Mouse (Mus musculus): ENCODE results near the gene Mrgpra2b.
"Not testable (repeated sequence)": the region's sequence is repeated elsewhere in the genome, so short reads cannot be mapped to it uniquely, and the experiment has no call there.

The Mrgpra2b gene

GRCm38 (mm10) chr7:47528762-47529161 lies at the start of gene Mrgpra2b:
Gene Mrgpra2b, minus strand, starts transcription at chr7:47528862.
- DNase-seq (ENCODE audit: extremely low spot score, low spot score) = no peak

GRCm38 (mm10) chr7:47516379-47516778 lies 12.3 kb downstream of the Mrgpra2b start:
- no peak for DNase-seq (ENCODE audit: extremely low spot score, low spot score)

GRCm38 (mm10) chr7:47515050-47515449 lies 13.6 kb downstream of the Mrgpra2b start:
- no peak for DNase-seq (ENCODE audit: extremely low spot score, low spot score)

- no peak for DNase-seq (ENCODE audit: extremely low spot score, low spot score)
These were observed 25.7 kb downstream of the Mrgpra2b start for GRCm38 (mm10) chr7:47502953-47503352.

GRCm38 (mm10) chr7:47491266-47491665 lies 37.4 kb downstream of the Mrgpra2b start:
- DNase-seq (ENCODE audit: extremely low spot score, low spot score) = not testable (repeated sequence)

- DNase-seq (ENCODE audit: extremely low spot score, low spot score) = not testable (repeated sequence)
These were observed 39.2 kb downstream of the Mrgpra2b start for GRCm38 (mm10) chr7:47489438-47489837.

GRCm38 (mm10) chr7:47483181-47483580 lies 45.5 kb downstream of the Mrgpra2b start:
- not testable (repeated sequence) for DNase-seq (ENCODE audit: extremely low spot score, low spot score)

- DNase-seq (ENCODE audit: extremely low spot score, low spot score) = not testable (repeated sequence)
These were observed 54.8 kb downstream of the Mrgpra2b start for GRCm38 (mm10) chr7:47473904-47474303.

- not testable (repeated sequence) for DNase-seq (ENCODE audit: extremely low spot score, low spot score)
These were observed 63.2 kb downstream of the Mrgpra2b start for GRCm38 (mm10) chr7:47465278-47465981.

- not testable (repeated sequence) for DNase-seq (ENCODE audit: extremely low spot score, low spot score)
These were observed 76.6 kb downstream of the Mrgpra2b start, which contains the start of gene Mrgpra2a for GRCm38 (mm10) chr7:47452015-47452414. Gene Mrgpra2a, minus strand, starts transcription at chr7:47452139.

- not testable (repeated sequence) for DNase-seq (ENCODE audit: extremely low spot score, low spot score)
These were observed 82.9 kb downstream of the Mrgpra2b start for GRCm38 (mm10) chr7:47445729-47446128.

GRCm38 (mm10) chr7:47436463-47436862 lies 92.2 kb downstream of the Mrgpra2b start:
- not testable (repeated sequence) for DNase-seq (ENCODE audit: extremely low spot score, low spot score)

- not testable (repeated sequence) for DNase-seq (ENCODE audit: extremely low spot score, low spot score)
These were observed 100.7 kb downstream of the Mrgpra2b start for GRCm38 (mm10) chr7:47427815-47428508.

Measured in neural tube, embryonic 10.5 days (tissue).